Mouse (Mus musculus) urinary bladder, postnatal 36 days (tissue): ENCODE results near the gene Aig1.

ENCODE experiments used
- DNase-seq, 2 experiments: peaks; one replicate each; pipeline ENCODE4 v3.0.0; 2022; ENCODE audit warnings: low spot score in 2 of 2, mixed read lengths in 1 of 2

Gene Aig1

DNA sequence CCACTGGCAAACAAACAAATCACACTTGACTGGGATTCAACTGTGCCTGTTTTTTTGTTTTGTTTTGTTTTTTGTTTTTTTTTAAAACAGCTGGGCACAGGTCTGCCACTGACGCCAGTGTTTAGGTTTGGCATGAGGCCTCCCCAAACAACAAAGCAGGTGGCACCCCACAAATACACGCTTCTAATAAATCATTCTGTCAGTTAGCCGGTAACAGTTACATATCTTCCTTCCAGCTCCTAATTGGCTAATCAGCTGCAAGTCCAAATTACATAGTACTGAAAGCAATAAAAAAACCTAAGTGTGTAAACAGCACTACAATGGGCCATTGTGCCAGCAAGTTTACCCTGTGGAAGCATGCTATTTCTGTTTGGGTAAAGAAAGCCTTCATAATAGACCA, 18.7 kb downstream of the Aig1 start:
- DNase-seq: no peak

DNA sequence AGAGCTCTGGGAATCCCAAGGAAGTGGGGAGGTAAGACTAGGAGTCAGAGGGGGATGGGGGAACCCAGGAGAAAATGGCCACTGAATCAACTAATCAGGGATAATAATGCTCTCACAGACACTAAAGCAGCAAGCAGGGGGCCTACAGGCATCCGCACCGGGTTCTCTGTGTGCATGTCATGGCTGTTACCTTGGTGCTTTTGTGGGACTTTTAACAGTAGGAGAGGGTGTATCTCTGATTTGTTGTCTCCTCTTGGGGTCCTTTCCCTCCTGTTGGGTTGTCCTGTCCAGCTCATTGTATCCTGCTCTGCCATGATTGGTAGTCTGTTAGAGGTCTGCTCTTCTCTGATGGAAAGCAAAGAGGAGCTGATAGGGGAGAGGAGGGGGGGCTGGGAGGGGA, 19.6 kb downstream of the Aig1 start:
- DNase-seq: no peak

DNA sequence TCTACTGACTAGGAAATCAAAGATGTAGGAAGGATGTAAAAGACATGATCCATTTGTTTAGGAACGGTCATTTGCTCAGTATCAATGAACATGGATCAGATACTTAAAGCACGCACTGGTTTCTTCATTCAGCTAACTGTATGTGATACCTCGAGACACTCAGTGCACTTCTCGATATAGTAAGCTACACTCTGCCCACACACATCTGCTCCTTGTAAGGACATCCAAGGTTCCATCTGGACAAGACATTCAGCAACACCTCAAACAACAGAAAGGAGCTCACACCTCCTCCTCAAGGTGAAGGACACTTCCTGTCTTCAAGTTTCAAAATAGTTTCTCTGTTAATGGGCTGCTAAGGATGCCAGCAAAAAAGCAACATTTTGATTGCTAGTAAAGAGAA, 23.9 kb downstream of the Aig1 start:
- no peak for DNase-seq

DNA sequence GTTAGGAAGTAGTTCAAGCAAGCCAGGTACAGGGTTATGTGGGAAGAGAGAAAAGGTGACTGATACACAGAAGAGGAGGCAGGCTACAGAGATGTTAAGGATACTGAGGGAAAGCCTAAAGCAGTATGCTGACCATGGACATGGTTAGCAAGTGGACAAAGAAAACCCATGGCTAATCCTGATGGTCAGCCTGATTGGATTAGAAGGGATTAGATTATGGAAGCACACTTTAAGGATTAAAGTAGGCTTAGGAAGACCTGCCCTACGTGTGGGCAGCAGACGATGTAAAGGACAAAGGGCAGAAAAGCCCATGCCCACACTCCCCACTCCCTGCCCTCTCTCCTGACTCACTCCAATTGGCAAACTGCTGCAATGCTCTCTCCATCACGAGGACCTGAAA, 25.0 kb downstream of the Aig1 start:
- no peak for DNase-seq

DNA sequence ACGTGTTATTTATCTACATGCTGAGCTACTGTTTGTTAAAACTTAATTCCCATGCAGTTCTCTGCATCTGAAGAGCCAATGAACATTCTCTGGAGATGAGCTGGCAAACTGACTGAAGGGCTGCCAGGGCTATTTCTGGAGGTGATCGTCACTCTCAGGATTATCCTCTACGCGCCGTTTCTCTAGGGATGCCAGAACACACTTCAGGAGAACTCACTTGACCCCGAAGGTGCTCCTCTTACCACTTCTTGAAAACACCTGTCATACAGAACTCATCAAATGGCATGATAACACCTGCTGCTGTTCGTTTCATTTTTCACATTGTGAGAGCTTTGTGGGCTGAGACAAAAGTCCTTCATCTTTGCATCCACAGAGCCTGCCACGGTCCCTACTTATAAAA, 25.9 kb downstream of the Aig1 start:
- DNase-seq: peak in 1 of 2 experiments; percentile 13

DNA sequence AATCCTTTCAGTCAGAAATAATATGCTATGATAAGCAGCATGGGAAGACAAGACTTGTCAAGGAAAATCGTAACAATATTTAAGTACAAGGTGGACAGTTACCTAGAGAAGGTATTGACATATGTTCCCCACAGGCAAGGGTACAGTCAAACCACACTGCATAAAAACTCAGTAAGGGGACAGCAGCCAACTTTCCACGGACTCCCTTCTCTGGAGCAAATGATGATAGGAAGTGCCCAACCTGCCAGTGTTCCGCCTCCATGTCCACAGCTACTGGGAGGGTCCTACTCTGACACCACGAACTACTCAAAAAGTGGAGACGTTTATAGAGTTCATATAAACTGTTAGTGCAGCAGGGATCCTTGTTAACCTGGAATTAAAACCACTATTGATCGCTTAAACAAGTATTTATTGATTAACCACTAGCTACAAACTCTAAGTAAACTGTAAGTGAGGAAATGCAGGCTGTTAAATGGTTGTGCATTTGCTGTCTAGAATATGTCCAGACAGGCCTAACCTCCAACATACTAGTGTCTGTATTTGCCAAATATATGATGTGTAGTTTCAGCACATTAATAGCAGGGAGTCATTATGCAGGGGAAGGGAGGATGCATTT, 30.2 kb downstream of the Aig1 start:
- no peak for DNase-seq

DNA sequence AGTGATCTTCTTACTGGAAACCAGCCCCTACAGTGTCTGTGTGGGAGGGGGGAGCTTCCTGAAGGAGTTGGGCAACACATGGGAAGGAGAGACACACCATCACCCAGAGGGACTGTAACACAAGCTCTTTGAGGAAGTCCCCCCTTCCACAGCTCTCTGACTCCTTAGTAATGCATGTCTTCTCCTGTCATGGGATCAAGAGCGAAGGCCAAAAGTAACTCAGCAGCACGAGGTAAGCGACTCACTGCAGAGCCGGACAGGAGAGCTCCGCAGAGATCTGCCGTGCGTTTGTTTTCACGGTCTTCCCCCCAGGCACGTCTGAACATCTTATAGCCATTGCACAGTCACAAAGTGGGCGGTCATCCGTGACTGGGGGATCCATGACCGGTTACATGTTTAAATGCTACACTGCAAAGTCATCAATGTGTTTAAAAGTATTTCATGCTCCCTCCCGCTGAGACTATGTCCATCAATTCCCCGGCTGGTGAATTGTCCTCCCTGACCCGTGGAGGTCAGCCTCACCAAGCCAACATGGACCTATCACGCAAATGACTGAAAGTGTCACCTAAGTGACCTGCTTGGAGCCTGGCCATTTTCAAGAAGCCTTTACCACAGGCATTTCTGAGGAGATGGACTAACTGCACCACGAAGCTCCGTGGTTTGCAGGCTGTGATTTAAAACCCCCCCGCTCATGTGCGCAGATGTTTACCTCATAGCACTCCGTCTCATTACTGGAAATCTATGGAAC, 30.9 kb downstream of the Aig1 start:
- DNase-seq: no peak

DNA sequence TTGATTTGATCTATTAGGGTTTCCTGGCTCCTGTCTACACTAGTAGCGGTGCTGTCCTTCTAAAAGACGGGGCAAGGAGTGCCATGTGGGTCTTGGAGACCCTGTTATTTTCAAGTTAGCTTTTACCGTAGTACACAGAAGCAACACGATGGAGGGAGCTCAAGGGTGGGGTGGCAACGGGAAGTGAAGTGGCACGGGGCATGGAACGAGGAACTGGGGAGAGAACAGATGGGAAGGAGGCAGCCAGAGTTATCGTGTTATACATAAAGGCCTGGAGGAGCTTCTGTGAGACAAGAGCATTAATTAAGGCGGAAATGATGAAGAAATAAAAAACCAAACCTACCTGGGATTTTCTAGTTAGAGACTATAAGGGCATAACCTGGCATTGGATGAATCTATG, 31.8 kb downstream of the Aig1 start:
- DNase-seq: no peak

DNA sequence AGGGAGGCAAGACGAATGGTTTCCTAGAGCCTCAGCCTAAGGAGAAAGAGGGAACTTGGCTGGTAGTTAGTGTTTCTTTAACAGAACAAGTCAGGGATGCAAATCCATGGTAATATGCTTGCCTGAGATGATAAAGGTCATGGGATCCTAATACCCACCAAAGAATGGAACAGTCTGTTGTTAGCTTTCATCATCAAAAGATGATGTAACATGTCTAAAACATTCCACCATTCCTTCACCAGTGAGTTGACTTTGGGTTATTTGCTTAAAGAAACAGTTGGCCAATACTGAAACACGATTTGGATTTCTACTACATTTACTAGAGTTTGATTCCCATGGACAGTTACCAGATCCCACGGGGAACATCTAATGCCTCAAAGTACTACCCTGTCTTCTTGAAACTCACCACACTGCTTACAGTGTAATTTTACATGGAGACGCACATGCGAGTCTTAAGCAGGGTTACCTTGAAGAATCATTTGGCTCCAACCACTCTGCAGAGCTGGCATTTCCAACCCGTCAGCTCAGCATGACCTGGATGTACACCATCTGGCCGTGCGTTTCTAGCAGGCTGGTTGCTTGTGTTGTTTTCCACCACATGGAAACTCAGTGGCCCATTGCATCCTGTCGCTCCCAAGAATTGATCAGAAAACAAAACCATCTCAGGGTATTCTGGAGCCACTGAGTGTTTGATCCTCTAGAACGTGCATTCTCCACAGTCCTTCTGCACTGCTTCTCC, 32.9 kb downstream of the Aig1 start:
- no peak for DNase-seq

DNA sequence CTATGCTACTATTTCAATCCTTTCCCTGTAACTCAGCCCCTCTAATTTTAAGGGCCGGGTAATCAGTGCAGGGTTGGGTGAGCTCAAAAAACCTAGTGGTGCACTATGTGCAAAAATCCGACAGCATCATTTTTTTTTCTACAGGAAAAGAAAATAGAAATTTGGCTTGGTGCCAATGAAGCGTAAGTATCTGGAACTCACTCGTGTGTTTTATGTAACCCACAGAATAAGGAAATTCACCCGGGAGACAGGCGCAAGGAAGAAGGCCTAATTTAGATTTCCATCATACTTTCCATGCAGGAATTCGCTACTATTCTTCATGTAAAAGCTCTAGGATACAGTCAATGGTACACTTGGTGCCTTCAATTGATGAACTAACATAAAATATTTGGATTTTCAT, 34.7 kb downstream of the Aig1 start:
- no peak for DNase-seq

DNA sequence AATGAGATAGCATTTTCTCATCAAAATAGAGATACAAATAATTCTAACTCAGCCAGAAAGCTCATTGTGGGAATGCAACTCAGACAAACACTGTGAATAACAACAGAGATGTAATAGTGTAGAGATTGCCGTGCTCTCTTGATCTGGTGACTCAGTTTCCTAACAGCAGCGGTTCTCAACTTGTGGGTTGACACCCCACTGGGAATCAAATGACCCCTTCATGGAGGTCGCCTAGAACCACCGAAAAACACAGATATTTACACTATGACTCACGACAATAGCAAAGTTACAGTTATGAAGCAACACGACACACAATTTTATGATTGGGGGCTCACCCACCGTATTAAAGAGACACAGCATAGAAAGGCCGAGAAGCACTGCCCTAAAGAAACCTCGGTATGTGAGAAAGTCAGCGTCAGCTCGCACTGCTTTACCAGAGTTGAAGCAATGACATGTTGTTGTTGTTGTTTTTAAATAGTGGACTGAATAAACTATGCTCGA, 35.7 kb downstream of the Aig1 start:
- no peak for DNase-seq

DNA sequence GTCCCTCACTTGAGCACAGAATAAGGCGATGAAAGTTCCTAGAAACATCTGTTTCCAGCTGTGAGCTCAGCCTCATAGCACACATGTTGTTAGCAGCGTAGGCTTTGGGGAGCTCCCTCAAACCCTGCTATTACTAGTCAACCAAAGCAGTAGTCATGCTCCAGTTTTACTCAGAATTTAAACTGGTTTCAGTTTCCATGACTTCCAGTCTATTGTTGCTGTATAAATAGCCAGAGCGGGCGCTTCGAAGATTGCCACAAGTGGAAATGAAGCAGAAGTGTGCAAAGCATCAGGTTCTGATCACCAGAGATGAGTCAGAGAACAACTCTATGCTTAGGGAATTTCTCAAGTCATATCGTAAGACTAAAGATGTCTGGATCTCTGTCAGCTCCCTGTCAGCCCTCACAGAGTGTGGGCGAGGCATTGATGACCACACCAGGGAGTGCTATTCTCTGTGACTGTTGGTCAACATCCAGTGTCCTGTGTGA, 36.2 kb downstream of the Aig1 start:
- peak in 1 of 2 experiments; percentile 22 for DNase-seq

DNA sequence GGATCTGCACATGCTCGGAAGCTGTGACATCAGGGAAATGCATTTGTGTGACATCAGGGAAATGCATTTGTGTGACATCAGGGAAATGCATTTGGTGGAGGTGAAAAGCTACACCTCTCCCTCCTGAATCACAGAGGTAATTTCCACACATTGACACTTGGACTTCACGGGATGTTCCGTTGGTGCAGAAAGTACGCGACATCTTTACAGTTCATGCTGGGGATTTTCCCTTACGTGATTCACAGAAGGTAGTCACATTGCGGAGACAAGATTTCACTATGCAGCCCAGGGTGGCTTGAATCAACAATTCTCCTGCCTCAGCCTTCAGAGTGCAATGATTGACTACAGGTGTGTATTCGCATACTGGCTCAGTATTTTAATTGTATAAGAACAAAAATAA, 41.6 kb downstream of the Aig1 start:
- no peak for DNase-seq

DNA sequence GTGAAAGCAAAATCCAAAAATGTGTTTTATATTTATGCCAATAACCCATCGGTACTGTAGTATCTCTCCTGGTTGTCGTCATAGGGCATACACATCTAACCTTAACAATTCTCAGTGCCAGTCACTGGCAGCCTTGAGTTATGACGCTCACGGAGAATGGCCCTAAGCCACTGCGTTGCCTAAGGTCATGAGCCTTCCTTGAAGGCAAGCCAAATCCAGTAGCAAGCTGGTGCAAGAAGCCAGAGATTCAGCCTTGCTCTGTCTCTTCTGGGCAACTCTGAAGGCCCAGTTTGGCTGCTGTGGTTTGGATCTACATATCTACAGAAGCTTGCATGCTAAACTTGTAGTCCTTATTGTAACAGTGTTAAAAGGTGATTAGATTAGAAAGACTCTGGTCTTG, 55.2 kb downstream of the Aig1 start:
- DNase-seq: peak in 1 of 2 experiments; percentile 24

DNA sequence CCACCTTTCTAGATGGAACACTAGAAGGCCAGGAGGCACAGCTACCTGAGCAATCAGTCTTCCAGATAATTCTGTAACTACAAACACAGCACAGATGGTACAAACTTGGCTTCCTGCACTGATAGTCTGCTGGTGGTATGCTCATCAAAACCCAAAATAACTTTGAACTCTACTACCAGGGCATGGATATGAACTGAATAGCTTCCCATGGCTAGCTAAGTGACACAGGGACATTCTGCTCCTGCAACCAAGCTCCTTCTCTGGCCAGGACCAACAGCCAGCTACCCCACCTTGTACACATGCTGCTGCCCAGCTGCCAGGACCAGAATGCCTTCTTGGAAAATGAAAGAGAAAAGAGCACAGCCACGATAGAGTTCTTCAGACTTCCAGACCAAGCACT, 60.5 kb downstream of the Aig1 start:
- no peak for DNase-seq

DNA sequence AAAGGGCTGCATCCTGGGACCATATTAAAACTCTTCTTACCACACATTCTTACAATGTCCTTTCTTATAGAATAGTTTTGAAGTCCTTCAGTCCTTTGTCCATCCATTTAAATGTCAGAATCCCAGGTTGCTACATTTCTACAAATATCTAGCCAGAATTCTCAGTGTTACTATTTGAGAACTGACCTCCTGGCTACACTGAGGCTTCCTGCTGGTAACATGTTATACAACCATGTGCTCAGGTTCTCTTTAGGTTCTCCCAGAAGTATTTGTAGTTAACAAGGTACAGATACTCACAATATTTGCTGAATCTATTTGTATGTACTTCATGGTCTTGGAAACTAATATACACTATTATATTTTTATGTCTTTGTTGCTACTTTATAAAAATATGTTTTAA, 62.0 kb downstream of the Aig1 start:
- DNase-seq: no peak

DNA sequence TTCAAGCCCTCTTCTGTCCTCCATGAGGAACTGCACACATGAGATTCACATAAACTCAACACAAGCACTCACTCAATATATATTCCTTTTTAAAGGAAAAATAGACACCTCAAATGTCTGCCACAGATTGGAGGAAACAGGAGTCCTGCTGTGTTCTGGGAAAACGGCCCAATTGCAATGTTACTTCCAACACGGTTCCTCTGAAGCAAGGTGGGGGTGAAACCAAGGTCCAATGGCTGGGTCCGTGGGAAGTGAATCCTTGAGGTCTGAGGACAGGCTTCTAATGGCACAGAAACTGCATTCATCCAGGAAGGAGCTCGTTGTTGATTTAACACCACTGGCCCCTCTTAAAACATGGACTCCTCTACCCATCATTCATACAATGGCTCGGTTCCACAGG, 67.5 kb downstream of the Aig1 start:
- no peak for DNase-seq

DNA sequence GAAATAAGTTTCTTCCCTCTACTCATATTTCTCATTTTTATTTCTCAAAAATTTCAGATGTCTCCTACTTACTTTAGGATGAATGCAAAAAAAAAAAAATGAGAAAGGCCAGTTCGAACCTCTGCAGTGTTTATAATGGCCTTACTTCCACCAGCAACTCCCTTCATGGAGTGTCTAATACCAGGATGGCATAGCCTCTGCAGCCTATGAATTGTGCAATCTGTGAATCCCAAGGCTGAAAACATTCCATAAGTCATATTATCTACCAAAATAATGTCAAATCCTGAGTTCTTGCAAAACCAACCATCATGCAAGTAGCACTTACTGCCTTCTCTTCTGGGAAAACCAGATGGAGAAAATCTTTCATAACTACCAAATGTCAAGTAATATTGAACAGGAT, 75.3 kb downstream of the Aig1 start:
- no peak for DNase-seq

DNA sequence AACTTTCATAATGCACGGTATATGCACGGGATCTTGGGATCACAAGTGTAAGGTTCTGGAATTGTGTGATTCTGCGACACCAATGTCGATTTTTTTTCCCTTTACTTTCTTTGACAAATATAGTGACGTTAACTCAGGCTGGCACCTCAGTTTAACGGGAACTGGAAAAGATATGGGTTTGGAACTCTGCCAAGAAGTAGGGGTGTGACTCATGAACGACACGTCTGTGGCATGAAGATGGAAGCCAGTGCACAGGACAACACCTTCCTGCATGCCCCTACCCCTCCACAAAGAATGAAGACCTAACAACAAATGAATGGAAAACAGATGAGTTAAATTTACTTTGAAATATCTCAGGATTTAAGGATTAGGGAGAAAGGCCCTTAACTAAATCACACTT, 76.0 kb downstream of the Aig1 start:
- no peak for DNase-seq

DNA sequence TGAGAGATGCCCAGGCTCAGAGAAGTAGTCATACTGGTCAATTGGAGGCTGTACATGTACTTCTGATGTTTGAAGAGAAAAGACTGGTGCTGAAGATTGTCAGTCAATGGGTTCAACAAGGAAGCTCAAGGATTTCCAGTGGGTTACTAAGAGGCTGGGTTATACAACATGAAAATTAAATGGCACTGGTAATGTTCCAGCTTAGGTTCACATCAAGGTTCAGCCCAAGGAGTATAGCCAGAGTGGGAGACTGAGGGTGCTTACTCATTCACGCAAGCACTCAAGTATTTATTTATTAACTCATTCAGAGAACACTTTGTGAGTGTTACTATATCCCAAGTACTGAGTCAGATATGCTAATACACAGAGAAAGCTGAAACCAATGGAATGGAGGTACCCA, 79.2 kb downstream of the Aig1 start:
- no peak for DNase-seq

DNA sequence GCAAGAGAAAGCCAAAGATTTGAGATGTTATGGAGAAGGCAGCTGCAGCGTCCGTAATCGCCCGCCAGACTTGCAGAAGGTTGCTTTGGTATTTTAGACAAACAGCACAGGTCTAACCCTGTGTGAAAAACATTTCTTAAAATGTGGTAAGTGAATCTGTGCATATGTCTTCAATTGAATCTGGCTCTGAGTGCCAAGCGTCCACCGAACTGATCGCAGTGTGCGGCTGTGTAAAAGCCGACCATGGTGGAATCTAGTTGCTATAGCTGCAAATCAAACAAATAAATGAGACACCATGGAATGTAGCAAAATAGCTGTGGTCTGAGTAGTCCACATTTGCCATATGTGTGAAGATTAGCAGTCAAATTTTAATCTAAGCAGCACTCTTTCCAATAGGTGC, 80.7 kb downstream of the Aig1 start:
- no peak for DNase-seq

DNA sequence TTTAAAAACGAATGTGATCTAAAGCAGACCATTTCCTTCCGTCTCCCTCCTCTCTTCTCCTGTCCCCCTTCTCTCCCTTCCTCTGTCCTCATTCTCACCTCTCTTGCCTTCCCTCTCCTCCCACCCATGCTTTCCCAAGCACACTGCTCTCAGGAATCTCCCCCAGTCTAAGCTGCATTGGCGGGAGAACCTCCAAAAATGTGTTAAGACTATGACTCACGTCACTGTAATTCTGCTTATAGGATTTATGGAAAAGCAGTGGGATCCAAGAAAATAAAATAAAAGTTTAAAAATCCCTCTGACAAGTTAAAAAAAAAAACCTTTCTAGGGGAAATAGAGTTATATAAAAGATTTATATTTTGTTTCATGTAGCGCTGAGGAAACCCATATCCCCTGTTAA, 86.0 kb downstream of the Aig1 start:
- no peak for DNase-seq

DNA sequence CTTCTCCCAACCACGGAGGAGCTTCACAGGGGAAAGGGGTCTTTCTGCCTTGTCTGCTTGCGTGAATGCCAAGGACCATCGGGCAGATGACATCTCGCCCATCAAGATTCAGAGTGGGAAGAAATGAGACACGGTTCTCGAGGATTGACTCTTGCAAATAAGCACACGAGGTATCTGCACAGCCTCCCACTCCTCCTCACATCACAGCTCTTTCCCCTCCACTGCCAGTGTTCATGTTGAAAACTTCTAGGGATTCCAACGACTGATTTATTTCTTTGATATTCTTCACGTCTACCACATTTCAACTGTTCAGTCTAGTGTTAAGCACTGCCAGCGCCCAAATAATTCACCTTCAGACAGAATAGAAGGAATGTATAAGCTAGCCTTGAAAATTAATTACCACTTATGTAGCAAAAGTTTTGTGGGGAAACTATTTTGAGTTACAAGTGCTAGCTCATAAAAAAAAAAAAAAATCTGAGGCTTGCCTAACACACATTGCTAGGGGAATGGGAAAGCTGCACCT, 86.5 kb downstream of the Aig1 start:
- no peak for DNase-seq
